Comparison of ENCODE assay signal across 21 mouse cellular contexts in the genomic region with DNA sequence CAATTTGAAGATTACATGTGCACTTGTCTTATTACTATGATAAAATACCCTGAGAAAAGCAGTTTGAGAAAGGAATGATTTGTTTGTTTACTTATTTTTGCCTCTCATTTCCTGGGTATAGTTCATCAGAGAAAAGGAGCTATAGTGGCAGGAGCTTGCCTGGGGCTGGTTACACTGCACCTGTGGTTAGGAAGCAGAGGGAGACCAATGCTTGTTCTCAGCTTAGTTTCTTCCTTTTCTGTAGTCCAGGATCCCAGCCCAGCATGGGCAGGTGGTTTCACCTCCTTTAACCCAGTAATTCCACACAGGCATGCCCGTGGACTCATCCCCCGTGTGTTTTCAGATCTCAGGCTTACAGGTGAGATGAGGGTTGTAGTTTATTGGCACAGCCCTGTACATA.
"Had no signal": no experiment of that assay in that cellular context is flagged by ENCODE, and none has a peak within 500 bp of the region (broad histone marks: within the 10 kb centered on the region; RNA-seq: fewer than 3 reads in every experiment).

No protein-coding gene starts in this region.

- H3K4me2 ChIP-seq: lung, embryonic 15.5 days; midbrain, embryonic 11.5 days; midbrain, embryonic 13.5 days; midbrain, embryonic 15.5 days; neural tube, embryonic 13.5 days; neural tube, embryonic 15.5 days had no signal

- ATAC-seq: liver, postnatal 0 days; lung, postnatal 0 days; midbrain, embryonic 15.5 days had no signal

- H3K27me3 ChIP-seq: lung, embryonic 15.5 days; megakaryocyte, embryonic 14.5 days; midbrain, embryonic 13.5 days; midbrain, embryonic 15.5 days; neural tube, embryonic 13.5 days; neural tube, embryonic 15.5 days had no signal

- H3K27ac ChIP-seq: lung, embryonic 15.5 days; macrophage; midbrain, embryonic 13.5 days; midbrain, embryonic 15.5 days; neural tube, embryonic 13.5 days; neural tube, embryonic 15.5 days had no signal

- H3K9ac ChIP-seq: liver, postnatal 0 days; lung, embryonic 15.5 days; midbrain, embryonic 13.5 days; midbrain, embryonic 15.5 days; neural tube, embryonic 13.5 days; neural tube, embryonic 15.5 days had no signal

- H3K4me1 ChIP-seq: lung, embryonic 15.5 days; megakaryocyte, embryonic 14.5 days; midbrain, embryonic 15.5 days had no signal

- H3K36me3 ChIP-seq: lung, embryonic 15.5 days; midbrain, embryonic 15.5 days had no signal

- H3K9me3 ChIP-seq: lung, embryonic 15.5 days; megakaryocyte, embryonic 14.5 days; midbrain, embryonic 13.5 days; midbrain, embryonic 15.5 days; neural tube, embryonic 13.5 days; neural tube, embryonic 15.5 days had no signal

- DNase-seq: liver, postnatal 0 days; lung, adult 2 months; lung, postnatal 14 days; lung, postnatal 36 days; retina, postnatal 1 day; right cerebral cortex, adult 18-20 months; right cerebral cortex, postnatal 25 days; right cerebral cortex, postnatal 4 days; spleen, adult 18-20 months; thymus, adult 18-20 months; thymus, postnatal 25 days had no signal

- H3K4me3 ChIP-seq: lung, embryonic 15.5 days; megakaryocyte, embryonic 14.5 days; midbrain, embryonic 13.5 days; midbrain, embryonic 15.5 days; myocyte; neural tube, embryonic 13.5 days; neural tube, embryonic 15.5 days had no signal
